Mouse (Mus musculus): ENCODE measurements around the gene Hmgn5. TPM values are rescaled to one million over a fixed set of nuclear protein-coding genes. Genes with fewer than 3 reads are reported as not detected.
A peak's percentile ranks its signal among the peaks of the same experiment; 100 is the strongest.

Hmgn5 gene
- 1 to 10 TPM; 2.9 to 3.8 TPM for total RNA-seq (2021)
- long read RNA-seq, experiment 1, transcript Hmgn5-201 (6 exons, 1,934 nt) = major isoform, 5 of 5 reads
- long read RNA-seq, experiment 1, partial matches to known transcripts = 0 of 5 reads
- long read RNA-seq, experiment 1, other reads (novel, unspliced or antisense) = 0 of 5 reads
- long read RNA-seq, experiment 2, transcript Hmgn5-201 (6 exons, 1,934 nt) = major isoform, 7 of 7 reads
- long read RNA-seq, experiment 2, partial matches to known transcripts = 0 of 7 reads
- long read RNA-seq, experiment 2, other reads (novel, unspliced or antisense) = 0 of 7 reads

GRCm38 (mm10) chrX:109013283-109013682 lies at the start of gene Hmgn5:
Gene Hmgn5 (minus strand): TSS chrX:109013404.
- peak; percentile 88 for DNase-seq

- no peak for DNase-seq
These were observed 34.6 kb upstream of the Hmgn5 start for GRCm38 (mm10) chrX:109047773-109048172.

GRCm38 (mm10) chrX:109026224-109026623 lies 13.0 kb upstream of the Hmgn5 start:
- DNase-seq = no peak

- DNase-seq = no peak
These were observed 7.7 kb upstream of the Hmgn5 start for GRCm38 (mm10) chrX:109020858-109021257.

GRCm38 (mm10) chrX:109014166-109014565 lies 962 bp upstream of the Hmgn5 start:
- DNase-seq = no peak

GRCm38 (mm10) chrX:109013686-109014085 lies 482 bp upstream of the Hmgn5 start:
- peak; percentile 15 for DNase-seq

GRCm38 (mm10) chrX:109012371-109013031 lies 703 bp downstream of the Hmgn5 start:
- DNase-seq = peak; percentile 14

- no peak for DNase-seq
These were observed 1.5 kb downstream of the Hmgn5 start for GRCm38 (mm10) chrX:109011611-109012185.

- no peak for DNase-seq
These were observed 11.9 kb downstream of the Hmgn5 start for GRCm38 (mm10) chrX:109001277-109001676.

Other genes with a start within 250 kb of the Hmgn5 start
- gene Brwd3, start 179.0 kb downstream of the Hmgn5 start, total RNA-seq (2021) = 1 to 10 TPM; 5.9 to 6.5 TPM
- gene Sh3bgrl, start 82.0 kb upstream of the Hmgn5 start, total RNA-seq (2021) = 10 to 100 TPM; 32.4 to 41.3 TPM
- gene Gm6377, start 183.4 kb upstream of the Hmgn5 start, total RNA-seq (2021) = under 1 TPM; 0.07 to 0.09 TPM